In genomic region chr11:101905115-101905514, GRCm38 (mm10) we compare ENCODE assay signal across 8 mouse cellular contexts. TPM values are rescaled to one million over a fixed set of nuclear protein-coding genes. Genes with fewer than 3 reads are reported as not detected.
A peak's percentile ranks its signal among the peaks of the same experiment; 100 is the strongest.
DNase-seq lines count a peak whose midpoint lies in the region; TF ChIP-seq lines count a peak whose summit lies in the region.
"Had no signal": no experiment of that assay in that cellular context is flagged by ENCODE, and none has a peak within 500 bp of the region (broad histone marks: within the 10 kb centered on the region; RNA-seq: fewer than 3 reads in every experiment).

No protein-coding gene starts in this region.

- H3K27me3 ChIP-seq in embryonic facial prominence, embryonic 10.5 days (replicated peaks; ENCODE audit: low read depth, poor library complexity, severe bottlenecking) = peaks cover 18% of the 10 kb centered on the region
- no peaks in the 10 kb centered on the region; the same call in 1 of the 2 replicates for H3K27me3 ChIP-seq in small intestine, adult 2 months (ENCODE audit: control insufficient read depth, insufficient read depth, low read length)

- no peak overlapping the region for H3K4me3 ChIP-seq in ES-E14 (ENCODE audit: insufficient read depth in 1 of 2, low read depth in 1 of 2, low read length in 2 of 2, poor library complexity in 1 of 2, severe bottlenecking in 1 of 2)
- H3K4me3 ChIP-seq in embryonic facial prominence, embryonic 10.5 days = no peak overlapping the region
- H3K4me3 ChIP-seq in small intestine, adult 2 months (ENCODE audit: low read depth, low read length) = no peak overlapping the region
- H3K4me3 ChIP-seq: midbrain, embryonic 12.5 days had no signal

- in situ Hi-C loops in ES-E14 (cut with MboI; ENCODE audit: low sequenced_read_pairs in 2 of 2, unreplicated experiment in 2 of 2) = no loop called here

- 28% methylated on average over 13 of the region's 13 CpGs for WGBS in embryonic facial prominence, embryonic 10.5 days
- WGBS in small intestine, adult 2 months = 17% methylated on average over 13 of the region's 13 CpGs

- H3K27ac ChIP-seq in ES-E14 (ENCODE audit: insufficient read depth, low read depth, low read length, poor library complexity, severe bottlenecking) = no peak overlapping the region
- no peak overlapping the region for H3K27ac ChIP-seq in embryonic facial prominence, embryonic 10.5 days (replicated peaks)
- H3K27ac ChIP-seq in small intestine, adult 2 months (ENCODE audit: insufficient read depth, low read depth, low read length) = no peak overlapping the region
- H3K27ac ChIP-seq: midbrain, embryonic 12.5 days had no signal

- peak; percentile 84; the same call in 1 of the 2 replicates for TF ChIP-seq CTCF in small intestine, adult 2 months (IDR thresholded peaks at IDR 0.05; ENCODE audit: extremely low read depth, insufficient read length, insufficient replicate concordance, low read depth, low read length)

- H3K9me3 ChIP-seq in ES-E14 (ENCODE audit: control insufficient read depth, insufficient read depth, low read depth, low read length) = no peaks in the 10 kb centered on the region
- H3K9me3 ChIP-seq in embryonic facial prominence, embryonic 10.5 days = no peaks in the 10 kb centered on the region
- H3K9me3 ChIP-seq: midbrain, embryonic 12.5 days had no signal

- intact Hi-C loops in heart, postnatal 14 days (cut with DNase I) = loop anchor here (1.0 kb wide), 1 partner anchor 92 kb away; no protein-coding TSS in a partner anchor

- no peaks in the 10 kb centered on the region for H3K36me3 ChIP-seq in ES-E14 (ENCODE audit: control insufficient read depth, insufficient read depth, low read length, poor library complexity, severe bottlenecking)
- no peaks in the 10 kb centered on the region for H3K36me3 ChIP-seq in embryonic facial prominence, embryonic 10.5 days (replicated peaks)
- no peaks in the 10 kb centered on the region for H3K36me3 ChIP-seq in small intestine, adult 2 months (ENCODE audit: control insufficient read depth, insufficient read depth, low read length)
- H3K36me3 ChIP-seq: midbrain, embryonic 12.5 days had no signal

- TF ChIP-seq POLR2A in small intestine, adult 2 months (IDR thresholded peaks at IDR 0.05; ENCODE audit: low read depth, low read length) = no peak

- H3K9ac ChIP-seq in ES-E14 (ENCODE audit: insufficient read depth, low read depth, low read length, poor library complexity, severe bottlenecking) = no peak overlapping the region
- H3K9ac ChIP-seq: midbrain, embryonic 12.5 days had no signal

- peak; percentile 79 for DNase-seq in ES-E14 (ENCODE audit: low read depth, low spot score)
- DNase-seq in adrenal gland, adult 2 months = peak; percentile 72
- DNase-seq in embryonic facial prominence, embryonic 10.5 days (ENCODE audit: low spot score) = peak; percentile 83
- peak; percentile 85 to 93 for DNase-seq in heart, postnatal 14 days
- DNase-seq in layer of hippocampus, postnatal 25 days (ENCODE audit: extremely low spot score in 1 of 2, low spot score in 1 of 2) = peak; percentile 77 to 93
- peak; percentile 75 to 87 for DNase-seq in lung, postnatal 4 days

- peaks cover 2 to 5% of the 10 kb centered on the region in 2 experiments; a peak in 1 of 4 replicates for H3K4me1 ChIP-seq in ES-E14 (ENCODE audit: control insufficient read depth in 2 of 2, insufficient read depth in 2 of 2, low read length in 2 of 2, poor library complexity in 1 of 2)
- peaks cover 23% of the 10 kb centered on the region for H3K4me1 ChIP-seq in embryonic facial prominence, embryonic 10.5 days
- no peaks in the 10 kb centered on the region for H3K4me1 ChIP-seq in small intestine, adult 2 months (ENCODE audit: control insufficient read depth, insufficient read depth, insufficient read length, low read length)
- H3K4me1 ChIP-seq: midbrain, embryonic 12.5 days had no signal

TF ChIP-seq in ES-E14, 5 proteins besides CTCF, POLR2A, EP300 and RAD21:
- TF ChIP-seq MAFK (IDR thresholded peaks at IDR 0.05; ENCODE audit: insufficient read depth, low read depth, low read length) (no peak), CHD2 (IDR thresholded peaks at IDR 0.05; ENCODE audit: low read depth, low read length) (no peak), ZC3H11A (IDR thresholded peaks at IDR 0.05; ENCODE audit: borderline replicate concordance, low read depth, low read length) (peak; percentile 67; the same call in 1 of the 2 replicates), ZNF384 (IDR thresholded peaks at IDR 0.05; ENCODE audit: low read depth, low read length) (no peak)

RNA-seq across cellular contexts. Expression of gene Meox1, which starts 10.9 kb away (rescaled TPM):
- 0.32 and 0.36 TPM in 2 replicates for total RNA-seq in ES-E14 (2012; rRNA removed)
- total RNA-seq in adrenal gland, adult 2 months (2021) = 1 to 10 TPM; 1.4 to 5.3 TPM
- polyA plus RNA-seq in adrenal gland, adult 2 months (2012; rRNA removed) = 0.57 and 1.2 TPM in 2 replicates
- 1.9 and 2.9 TPM in 2 replicates for polyA plus RNA-seq in embryonic facial prominence, embryonic 10.5 days (2016; fragmentation: Nextera tagmentation; extraction: Ambion mirVana)
- 10 to 100 TPM; 13.4 to 18.0 TPM for total RNA-seq in heart, postnatal 14 days (2021)
- 1 to 10 TPM in 1 of 2 experiments, under 1 TPM in 1; 0.85 to 1.0 TPM for total RNA-seq in layer of hippocampus, postnatal 25 days (2021)
- polyA plus RNA-seq in small intestine, adult 2 months (2012; rRNA removed) = 0.42 and 0.65 TPM in 2 replicates
